Mouse (Mus musculus) olfactory bulb, adult 2 months (tissue): ENCODE results near the gene Cd200r3.

ENCODE experiments used
- CTCF ChIP-seq: fragments of 200-500 bp; IDR thresholded peaks from 2 replicates; pipeline ENCODE4 v1.5.1; 2012; ENCODE audit warnings: low read depth, mild to moderate bottlenecking, low read length, moderate library complexity; ENCODE audit not compliant: insufficient read depth
- POLR2A ChIP-seq: fragments of 200-500 bp; IDR thresholded peaks from 2 replicates; pipeline ENCODE4 v1.6.1; 2012; ENCODE audit warnings: mild to moderate bottlenecking, low read depth, low read length, moderate library complexity; ENCODE audit not compliant: insufficient read depth

DNA sequence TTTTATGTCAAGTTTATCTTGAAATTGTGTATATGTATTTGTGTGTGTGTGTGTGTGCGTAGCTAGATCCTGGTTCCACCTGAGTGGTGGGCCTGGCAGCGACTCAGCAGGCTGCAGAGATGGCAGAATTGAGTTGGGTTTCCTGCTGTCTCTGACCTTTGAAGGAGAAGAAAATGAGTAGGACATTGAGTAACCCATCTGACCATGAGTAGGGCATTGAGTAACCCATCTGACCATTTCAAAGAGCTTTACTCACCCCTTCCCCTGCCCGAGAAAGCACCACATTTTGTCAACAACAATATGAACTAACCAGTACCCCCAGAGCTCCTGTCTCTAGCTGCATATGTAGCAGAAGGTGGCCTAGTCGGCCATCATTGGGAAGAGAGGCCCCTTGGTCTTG is 86.6 kb downstream of the Cd200r3 start:
- TF ChIP-seq CTCF (no peak), POLR2A (no peak)
